Mouse (Mus musculus): ENCODE measurements around the gene Mon2. TPM values are rescaled to one million over a fixed set of nuclear protein-coding genes. Genes with fewer than 3 reads are reported as not detected.

The Mon2 gene
- 10 to 100 TPM; 12.3 to 39.6 (median 34.4) TPM for polyA plus RNA-seq (2017; shearing (Covaris generic))

DNA sequence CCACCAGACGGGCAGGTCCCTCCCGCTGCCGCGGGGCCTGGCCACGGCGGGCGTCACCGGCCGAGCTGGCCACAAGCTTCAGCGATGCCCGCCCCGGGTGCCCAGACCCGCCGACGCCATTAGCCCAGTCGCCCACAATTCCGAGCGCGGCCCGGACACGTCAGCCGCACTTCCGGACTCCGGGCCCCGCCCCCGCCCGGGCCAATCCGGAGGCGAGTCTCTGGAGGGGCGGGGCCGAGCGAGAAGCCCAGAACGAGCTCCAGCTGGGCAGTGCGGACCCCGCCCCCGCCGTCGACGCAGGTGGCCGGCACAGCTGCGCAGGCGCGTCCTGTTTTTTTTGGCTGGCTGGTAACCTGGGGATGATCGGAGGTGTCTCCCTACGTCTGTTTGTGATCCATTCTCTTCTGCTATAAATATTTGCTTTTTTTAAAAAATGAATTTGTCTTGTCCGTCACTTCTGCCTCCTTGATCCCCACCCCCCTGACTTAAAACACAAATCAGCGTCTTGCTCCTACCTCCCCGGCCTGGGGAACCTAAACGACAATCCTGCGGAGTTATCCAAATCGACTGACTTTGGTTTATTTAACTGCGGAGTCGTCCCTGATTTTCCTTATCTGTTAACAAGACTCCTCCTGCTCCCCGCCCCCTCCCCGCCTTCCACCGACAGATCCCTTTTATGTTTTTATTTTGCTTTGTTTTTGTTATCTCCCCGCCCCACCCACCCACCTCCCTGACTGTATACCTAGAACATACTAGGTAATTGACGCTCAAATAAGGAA lies at the start of gene Mon2:
TSS of gene Mon2 (minus strand) at position 261 of the 779 bp plus-strand sequence.
- peak; percentile 98 for ATAC-seq

GRCm38 (mm10) chr10:123120666-123121392 lies 44.5 kb upstream of the Mon2 start:
- no peak for ATAC-seq

DNA sequence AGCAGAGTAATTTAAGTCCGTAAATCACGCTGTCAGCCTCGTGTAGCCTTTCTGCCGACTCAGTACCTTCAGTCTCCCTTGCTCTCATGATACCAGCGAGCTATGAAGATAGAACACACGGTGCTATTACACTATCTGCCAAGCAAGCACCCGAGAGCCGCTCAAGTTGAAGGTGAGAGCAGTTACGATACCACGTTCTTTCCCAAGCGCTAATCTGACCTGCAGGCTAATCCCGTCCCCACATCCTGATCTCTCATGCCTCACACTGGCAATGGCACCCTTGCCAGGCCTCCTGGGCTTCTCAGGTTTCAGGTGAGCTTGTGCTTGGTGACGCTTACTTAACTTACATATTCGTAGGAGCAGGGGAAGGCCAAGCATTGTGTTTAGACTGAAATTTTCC lies 40.6 kb upstream of the Mon2 start:
- ATAC-seq = no peak

DNA sequence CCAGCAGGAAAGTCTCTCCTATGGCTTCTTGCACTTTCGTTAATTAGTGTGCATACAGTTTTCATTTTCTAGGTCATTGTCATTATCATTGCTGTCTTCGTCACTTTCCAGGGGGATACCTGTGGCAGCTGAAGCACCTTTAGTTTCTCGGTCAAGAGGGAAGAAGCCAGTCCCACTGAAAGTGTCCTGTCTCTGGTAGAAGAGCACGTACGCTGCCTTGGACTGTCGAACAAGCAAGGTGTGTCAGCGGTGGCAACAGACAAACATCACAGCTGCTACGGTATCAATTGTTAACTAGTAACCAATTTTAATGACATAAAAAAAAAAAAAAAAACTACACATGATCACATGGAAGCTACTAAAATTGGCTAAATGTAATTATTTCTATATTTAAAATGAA lies 37.2 kb upstream of the Mon2 start:
- no peak for ATAC-seq

DNA sequence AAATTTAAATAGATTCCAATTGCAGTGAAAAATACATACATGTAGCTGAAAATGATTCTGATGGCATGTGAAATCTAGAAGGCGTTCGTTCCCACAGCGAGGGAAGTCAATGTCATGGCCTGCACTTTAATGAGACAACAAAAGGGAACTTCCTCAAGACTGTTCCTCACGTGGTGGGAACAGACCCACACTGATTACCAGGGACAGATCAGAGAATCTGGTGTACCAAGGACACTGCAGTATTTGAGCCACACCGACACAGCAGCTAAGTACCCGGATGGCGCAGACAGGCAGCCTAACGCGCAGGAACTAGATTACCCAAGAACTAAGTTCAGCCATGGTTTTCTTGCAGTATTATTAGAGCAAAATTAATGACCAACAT lies 36.5 kb upstream of the Mon2 start:
- no peak for ATAC-seq

DNA sequence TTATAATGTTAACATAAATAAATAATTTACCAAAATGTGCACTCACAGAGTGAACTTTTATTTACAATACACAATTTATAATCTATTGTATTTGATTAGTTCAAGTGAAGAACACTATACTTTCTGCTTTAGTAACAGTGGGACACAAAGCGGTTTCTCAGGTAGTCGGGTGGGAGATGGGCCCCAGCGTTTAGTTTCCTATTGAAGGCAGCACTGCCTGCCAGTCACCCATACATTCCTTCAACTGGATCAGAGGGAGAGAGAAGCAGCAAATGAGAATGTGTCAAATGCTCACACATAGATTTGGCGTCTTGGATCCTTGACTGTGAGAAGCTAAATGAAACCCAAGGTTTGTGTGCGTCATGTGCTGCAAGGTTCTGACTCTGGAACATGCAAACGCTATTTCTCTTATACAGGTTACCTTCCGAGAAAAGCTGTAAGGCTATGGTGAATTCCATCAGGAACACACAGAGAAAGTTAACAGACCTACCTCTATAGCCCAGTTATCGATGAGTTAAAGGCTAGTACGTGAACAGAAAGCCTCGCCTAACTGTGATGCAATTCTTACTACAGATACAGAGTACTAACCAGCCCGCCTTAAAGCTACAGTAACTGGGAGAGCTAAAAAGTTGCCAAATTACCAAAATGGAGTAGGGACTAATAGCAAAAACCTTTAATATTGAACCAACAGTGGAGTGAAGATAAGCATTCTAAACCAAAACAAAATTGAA lies 35.9 kb upstream of the Mon2 start:
- no peak for ATAC-seq

GRCm38 (mm10) chr10:123110548-123110947 lies 34.2 kb upstream of the Mon2 start:
- no peak for ATAC-seq

DNA sequence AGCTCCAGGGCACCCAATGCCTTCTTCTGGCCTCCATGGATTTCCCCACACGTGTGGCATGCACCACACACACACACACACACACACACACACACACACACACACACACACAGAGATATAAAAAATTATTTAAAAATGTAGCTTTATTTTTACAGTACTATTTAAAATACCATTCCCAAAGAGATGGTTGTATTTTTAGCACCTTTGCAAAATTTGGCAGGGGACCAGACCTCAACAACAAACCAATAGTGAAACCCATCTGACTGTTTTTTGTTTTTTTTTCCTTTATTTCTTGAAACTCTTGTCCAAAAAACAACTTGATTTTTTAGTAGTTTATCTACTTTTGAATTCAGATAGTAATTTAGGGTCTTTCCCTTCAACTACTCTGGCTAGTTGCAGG lies 32.2 kb upstream of the Mon2 start:
- no peak for ATAC-seq

DNA sequence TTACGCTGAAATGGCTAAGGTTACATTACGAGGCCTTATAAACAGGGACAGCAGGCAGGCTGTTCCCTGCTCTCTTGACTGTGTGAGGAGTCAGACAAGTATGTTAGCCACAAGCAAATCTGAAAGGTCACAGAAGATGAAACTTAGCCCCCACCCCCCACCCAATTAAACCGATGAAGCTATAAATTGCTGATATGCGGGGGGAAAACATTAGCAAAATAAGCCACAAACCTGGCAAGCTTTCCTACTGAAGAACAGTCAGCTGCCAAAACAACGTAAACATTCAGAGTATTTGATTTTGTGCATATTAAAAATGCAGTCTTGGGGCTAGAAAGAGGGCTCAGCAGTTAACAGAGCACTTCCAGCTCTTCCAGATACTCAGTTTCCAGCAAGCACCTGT lies 31.8 kb upstream of the Mon2 start:
- ATAC-seq = no peak

DNA sequence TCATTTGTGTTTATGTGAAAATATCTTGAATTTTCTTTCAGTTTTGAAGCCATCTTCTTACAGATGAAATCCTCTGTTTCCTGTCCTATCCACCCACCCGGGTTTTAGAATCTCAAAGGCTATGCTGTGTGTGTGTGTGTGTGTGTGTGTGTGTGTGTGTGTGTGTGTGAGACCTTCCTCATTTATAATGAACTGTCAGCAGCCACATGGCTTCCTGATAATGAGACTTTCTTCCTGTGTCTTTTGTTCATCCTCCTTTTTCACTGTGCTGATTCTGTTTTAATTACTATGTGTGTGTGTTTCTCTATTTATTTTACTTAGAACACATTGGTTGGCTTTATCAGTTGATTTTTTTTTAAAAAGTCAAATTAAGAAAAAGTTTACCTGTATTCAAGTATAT lies 25.0 kb upstream of the Mon2 start:
- ATAC-seq = no peak

DNA sequence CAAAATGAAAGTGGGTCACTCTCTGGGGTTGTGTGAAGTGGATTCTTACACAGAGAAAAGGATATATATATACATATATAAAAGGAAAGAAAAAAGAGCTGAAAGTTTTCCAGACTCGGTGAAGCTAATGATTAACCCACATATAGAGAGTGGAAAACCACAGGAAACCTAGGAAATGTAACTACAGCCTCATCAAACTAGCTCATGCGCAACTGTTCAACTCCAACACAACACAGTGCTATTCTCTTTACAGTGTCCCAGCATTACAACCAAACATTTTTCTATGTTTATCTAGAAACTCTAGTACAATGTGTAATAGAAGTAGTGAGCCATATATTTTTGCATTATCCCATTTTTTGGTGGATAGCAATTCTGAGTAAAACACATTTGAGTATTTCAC lies 24.3 kb upstream of the Mon2 start:
- ATAC-seq = no peak

GRCm38 (mm10) chr10:123094504-123094903 lies 18.2 kb upstream of the Mon2 start:
- no peak for ATAC-seq

- ATAC-seq = no peak
These were observed 16.3 kb upstream of the Mon2 start for GRCm38 (mm10) chr10:123092577-123092976.

DNA sequence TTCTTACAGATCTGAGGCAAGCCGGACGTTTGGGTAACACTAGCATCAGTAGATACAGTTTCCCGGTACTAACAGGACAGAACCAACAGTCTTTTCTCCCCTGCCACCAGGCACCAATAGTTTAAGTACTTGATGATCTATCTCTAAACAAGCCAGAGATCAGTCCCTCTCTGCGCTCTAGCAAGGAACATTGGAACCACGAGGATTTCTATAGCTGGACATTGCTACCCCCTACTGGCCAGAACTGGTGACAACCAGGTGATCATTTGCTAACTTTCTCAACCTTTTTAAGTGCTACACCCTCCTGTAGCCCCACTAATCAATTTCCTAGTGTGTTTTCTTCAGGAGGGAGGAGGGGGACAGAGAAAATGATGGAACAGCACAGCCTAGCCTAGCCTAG lies 15.4 kb upstream of the Mon2 start:
- ATAC-seq = peak; percentile 85

DNA sequence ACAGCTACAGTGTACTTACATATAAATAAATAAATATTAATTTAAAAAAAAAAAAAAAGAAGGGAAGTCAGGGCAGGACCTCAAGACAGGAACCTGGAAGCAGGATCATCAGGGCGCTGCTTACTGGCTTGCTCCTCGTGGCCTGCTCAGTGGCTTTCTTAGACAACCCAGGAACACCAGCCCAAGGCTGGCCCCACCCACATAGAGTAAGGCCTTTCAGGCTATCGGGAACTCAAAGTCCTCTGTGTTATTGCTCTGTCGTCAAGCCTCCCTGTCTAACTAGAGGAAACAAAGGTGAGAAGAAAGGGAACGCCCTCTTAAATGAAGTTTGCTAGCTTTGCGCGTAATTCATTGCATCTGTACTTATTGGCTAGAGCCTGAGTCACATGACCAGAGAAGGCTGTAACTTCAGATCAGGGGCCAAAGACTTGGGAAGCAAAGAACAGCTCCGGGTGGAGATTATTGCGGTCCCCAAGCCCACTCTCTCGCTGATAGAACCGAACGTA lies 13.2 kb upstream of the Mon2 start:
- ATAC-seq = no peak

DNA sequence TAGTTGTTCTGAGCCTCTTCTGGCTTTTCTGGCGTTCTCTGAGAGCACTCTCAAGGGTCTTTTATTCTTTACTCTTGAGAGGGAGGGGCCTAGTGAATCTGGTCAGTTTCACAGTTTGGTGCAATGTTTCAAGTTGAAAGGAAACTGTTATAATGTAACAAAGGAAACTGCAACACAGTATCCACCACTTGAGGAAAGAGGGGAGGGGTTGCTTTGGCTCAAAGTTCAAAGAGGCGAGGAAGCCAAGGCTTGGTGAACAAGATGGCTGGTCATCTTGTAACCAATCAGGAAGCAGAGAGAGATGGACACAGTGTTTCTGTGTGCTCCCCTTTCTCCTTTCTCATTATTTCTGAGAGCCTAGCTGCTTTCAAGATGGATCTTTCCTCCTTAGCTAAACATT lies 10.5 kb upstream of the Mon2 start:
- ATAC-seq = no peak

- ATAC-seq = no peak
These were observed 8.8 kb upstream of the Mon2 start for GRCm38 (mm10) chr10:123084900-123085641.

GRCm38 (mm10) chr10:123084307-123084706 lies 8.0 kb upstream of the Mon2 start:
- ATAC-seq = no peak

DNA sequence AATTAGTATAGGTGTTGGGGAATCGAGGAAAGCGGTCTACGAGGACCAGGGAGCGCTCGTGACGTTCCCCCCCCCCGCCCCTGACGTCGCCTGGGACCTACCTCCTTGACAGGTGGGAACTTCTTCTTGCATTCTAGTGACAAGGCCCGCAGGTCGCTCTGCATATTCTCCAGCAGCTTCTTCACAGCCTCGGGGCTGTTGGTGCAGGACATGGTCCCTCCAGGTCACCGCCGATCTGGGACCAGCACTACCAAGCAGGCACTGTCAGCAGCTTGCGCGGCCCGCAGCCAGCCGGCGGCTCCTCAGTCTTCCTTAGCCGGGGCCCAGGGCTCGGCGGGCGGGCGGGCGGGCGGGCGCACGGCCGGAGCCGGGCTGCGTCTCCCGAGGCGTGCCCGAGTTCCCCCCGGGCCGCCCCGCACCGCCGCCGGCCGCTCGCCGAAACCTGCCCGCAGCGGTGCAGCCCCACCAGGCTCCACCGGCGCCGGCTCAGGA lies 508 bp downstream of the Mon2 start:
- peak; percentile 5 for ATAC-seq

DNA sequence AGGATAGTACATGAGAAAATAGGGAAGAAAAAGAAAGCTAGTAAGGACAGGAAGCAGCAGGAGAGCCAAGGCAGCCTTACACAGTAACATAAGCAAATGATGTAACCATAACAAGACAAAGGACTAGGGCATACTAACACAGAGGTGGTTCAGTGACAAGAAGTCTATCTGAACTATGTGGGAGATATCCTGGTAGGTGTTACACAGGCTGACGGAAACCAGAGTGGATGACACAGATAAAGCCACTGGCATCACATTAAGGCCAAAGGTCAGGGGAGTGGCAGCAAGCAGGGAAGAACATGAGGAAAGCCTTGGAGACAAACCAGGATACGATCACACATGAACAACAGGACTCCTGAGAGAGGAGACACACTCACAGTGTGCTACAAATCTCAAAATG lies 4.3 kb downstream of the Mon2 start:
- no peak for ATAC-seq

DNA sequence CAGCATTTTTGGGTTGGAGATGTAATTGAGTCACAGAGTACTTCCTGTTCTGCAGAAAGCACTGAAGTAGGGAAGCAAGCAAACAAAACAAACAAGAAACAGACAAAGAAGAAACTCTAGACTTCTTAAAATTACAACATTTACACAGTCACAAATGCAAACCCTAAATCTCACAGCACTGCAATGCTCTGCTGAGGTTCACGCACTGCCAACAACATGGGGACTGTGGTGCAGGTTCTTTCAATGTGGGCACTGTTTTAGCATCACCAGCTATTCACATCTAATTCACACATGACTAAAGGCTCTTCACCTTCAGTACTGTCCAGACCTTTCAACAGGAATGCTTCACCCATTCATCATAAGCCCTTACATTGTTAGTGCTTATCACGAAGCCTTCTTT lies 13.3 kb downstream of the Mon2 start:
- no peak for ATAC-seq

- no peak for ATAC-seq
These were observed 15.5 kb downstream of the Mon2 start for GRCm38 (mm10) chr10:123060831-123061230.

All from inflammation-experienced regulatory T-cells, adult 6 months (primary cell).